Mouse (Mus musculus): Measurements from ENCODE around the gene Morn2.
"Not testable (repeated sequence)": the region's sequence is repeated elsewhere in the genome, so short reads cannot be mapped to it uniquely, and the experiment has no call there.

The Morn2 gene

DNA sequence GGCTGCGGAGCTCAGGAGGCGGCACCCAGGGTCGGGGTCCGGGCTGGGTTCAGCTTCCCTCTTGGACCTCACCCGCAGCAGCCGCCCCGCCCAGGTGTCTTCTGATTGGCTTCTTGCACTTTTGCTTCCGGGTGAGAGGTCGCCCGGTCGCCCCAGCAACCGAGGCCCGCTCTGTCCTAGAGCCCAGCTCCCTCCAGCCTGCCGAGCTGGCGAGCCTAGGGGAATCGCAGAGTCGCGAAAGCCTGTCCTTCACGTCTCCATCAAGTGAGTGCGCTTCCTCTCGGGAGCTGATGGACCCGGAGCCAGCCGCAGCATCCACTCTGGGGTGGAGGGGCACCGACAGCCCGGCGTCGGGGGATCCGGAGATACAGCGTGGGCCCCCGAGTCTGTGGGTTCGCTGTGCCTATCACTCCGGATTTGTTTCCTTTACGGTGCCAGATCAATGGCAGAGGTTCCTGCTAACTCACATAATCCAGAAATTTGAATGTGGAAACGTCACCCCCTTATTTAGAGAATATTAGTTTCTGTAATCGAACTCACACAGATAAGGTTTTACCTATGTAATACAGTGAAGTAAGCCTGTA is at the start of gene Morn2, which contains the start of gene Dhx57:
Gene Morn2 (plus strand): TSS at position 130 of the 584 bp plus-strand sequence.
Gene Dhx57 (minus strand): TSS at position 403 of the 584 bp plus-strand sequence.
- peak; percentile 97 for DNase-seq

DNA sequence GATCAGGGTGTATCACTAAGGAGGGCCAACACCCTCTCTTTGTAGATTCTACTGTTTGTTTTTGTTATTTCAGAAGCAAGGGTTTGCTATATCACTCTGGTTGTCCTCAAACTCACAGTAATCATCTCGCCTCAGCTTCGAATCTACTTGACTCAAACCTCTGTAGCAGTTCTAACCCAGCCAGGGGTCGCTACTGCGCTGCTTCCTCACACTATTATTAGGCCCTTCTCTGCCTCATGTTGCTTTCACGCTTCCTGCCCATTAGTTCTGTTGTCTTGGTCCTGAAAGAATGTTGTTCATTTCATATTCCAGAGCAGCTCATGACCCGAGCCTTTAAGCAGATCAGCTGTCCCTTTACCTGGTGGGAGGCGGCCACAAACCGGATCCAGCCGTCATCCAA is 48.4 kb upstream of the Morn2 start:
- DNase-seq: no peak

DNA sequence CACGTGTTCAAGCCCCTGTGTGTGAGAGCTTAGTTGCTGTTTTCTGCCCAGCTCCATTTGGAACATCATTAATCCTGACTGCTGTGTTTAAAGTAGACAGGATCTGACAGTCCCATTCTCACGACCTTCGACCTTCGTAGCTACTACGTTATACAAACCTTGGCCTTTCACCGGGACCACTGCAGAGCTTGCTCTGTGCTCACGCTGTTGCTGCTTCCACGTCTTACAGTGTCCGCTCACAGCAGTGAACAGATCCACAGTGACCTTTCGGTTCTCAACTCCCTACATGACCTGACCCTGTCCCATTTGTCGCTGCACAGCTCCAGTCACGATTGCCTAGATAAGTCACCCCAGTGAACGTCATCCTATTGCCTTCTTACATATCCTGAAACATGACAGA is 46.9 kb upstream of the Morn2 start:
- no peak for DNase-seq

DNA sequence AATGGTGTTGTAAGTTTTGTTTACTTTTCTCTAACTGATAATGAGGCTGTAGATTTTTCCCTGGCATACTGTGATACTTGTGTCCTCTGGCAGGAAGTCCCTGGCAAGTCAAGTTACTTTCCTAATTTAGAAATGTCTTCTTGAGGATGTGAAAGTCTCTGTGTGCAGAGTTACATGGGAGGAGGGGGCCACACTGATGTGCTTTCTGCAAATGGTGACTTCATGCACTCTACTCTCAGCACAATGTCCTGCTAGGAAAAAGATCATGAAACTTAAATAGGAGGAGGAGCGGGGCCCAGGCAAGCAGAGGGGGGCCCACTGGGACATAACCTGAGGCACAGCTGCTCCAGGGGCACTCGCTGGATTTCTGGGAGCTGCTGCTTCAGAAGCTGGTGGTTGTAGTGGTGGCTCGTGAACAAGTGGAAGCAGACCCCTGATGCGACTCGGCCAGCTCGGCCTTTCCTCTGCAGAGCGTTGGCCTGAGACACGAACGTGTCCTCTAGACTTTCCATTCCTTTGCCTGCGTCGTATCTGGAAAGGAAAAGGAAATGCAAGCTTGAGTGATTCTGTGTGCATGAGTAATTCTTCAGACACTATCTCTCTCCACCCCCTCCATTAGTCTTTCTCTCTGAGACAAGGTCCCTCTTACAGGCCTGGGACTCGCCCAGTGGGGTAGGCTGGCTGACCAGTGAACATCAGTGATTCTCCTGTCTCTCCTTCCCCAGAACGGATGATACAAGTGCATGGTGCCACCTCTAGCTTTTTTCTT is 37.1 kb upstream of the Morn2 start:
- DNase-seq: no peak

DNA sequence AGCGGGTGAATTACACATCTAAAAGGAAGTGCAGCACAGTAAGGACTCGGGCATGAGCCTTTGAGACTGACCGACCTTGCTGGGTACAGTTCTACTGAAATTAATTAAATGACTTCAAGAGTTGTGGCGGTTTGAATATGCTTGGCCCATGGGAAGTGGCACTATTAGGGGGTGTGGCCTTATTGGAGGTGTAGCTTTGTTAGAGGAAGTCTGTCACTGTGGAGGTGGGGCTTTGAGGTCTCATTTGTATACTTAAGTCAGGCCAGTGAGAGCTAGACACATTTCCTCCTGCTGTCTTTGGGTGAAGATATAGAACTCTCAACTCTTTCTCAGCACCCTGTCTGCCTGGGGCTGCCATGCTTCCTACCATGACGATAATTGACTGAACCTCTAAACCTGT is 35.6 kb upstream of the Morn2 start:
- no peak for DNase-seq

DNA sequence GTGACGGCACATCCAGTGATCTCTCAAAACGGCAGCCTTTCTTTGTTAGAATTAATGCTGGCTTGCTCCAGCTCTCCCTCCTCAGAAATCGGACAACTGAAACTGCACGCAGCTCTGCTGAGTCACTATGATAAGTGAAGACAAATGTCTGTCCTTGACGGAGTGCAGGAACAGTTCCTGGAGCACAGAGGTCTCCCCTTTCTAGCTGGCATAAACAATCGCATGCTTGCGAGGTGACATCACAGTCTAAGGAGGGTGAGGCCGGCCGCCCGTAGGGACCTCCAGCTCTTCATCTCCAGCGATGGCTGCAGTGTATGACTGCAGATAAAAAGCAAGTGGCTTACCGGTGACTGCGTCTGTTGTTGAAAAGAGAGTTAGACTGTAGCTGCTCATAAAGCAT is 34.8 kb upstream of the Morn2 start:
- DNase-seq: no peak

DNA sequence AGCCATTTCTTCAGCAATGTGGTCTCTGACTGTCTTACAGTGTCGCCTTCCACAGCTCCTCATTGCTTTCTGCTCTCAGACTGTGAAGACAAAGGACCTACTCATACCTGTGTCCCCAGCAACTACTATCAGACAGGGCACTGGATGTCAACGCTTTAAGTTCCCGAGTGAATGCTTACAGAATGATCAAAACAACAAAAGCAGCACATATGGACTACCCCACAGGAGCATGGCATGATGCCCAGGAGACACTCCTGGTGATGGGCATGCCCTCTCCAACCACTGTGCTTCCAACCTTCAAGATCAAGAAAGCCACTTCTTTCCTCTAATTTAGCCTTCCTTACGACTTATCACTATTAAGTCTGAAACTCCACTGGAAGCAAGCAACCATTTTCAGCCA is 22.9 kb upstream of the Morn2 start:
- DNase-seq: peak; percentile 70

DNA sequence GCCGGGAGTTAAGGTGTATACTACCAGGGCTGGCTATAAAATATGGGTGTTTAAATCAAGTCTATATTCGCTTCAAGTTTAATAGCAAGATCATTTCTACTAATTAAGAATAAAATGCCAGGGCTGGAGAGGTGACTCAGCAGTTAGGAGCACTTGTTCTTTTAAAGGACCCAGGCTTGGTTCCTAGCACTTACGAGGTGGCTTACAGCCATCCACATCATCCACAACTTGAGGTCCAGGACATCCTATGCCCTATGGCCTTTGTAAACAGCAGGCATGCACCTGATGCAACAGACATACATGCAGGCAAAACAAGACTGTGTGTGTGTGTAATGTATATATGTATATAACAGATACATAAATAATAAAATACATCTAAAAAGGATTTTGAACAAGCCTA is 21.9 kb upstream of the Morn2 start:
- DNase-seq: no peak

DNA sequence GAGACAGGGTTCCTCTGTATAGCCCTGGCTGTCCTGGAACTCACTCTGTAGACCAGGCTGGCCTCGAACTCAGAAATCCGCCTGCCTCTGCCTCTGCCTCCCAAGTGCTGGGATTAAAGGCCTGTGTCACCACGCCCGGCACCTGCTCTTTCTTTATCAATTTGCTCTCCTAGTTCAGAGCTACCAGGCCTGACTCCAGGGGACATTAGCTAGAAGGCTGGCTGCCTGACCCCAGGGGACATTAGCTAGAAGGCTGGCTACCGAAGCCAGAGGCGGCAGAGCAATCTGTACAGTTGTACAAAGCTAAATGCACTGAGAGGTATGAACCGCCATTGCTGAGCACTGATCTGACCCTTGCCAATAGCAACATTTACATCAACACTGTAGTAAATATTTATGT is 19.4 kb upstream of the Morn2 start:
- DNase-seq: not testable (repeated sequence)

DNA sequence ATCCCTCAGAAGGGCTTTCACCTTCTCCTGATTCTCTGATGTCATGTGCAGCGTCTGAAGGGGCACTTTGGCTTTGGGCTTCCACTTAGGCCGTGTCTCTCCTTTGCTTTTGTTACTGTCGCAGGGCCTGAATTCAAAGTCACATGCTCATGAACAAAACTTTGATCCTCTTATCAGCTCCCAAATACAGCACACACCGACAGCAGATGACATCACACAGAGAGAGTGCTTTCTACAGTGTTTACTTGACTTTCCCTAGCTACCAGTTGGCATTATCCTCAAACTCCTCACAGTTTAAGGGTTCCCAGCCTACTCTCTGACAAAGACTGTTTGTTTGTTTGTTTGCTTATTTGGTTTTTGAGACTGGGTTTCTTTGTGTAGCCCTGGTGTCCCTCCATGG is 11.7 kb upstream of the Morn2 start:
- DNase-seq: no peak

DNA sequence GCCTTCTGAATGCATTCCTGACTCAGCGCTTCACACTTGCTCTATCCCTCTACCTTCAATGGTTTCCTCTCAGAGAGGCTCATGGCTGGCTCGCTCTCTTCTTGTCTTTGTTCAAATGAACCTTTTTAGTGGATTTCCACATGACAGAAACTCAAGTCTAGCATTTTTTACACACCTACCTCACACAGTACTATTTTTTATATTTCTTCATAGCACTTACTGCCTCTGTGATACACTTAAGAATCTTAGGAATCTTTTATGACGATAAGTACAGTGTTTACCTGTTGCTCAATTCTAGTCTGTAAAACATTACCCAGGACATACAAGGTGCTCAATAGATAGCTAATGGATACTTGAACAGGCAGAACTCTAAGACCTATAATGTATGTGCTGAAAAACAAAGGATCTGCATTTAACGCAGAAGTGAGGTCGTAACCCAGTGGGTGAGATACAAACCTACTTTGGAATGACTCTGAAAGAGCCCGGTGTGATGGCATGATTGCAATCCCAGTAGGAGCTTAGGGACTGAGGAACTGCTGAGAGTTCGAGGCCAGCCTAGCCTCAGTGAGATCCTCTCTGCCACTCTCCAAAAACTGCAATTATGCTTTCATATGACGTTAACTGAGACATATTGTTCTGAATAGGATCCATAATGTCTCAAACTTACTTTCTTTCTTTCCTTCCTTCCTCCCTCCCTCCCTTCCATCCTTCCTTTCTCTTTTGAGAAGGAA is 10.5 kb upstream of the Morn2 start:
- DNase-seq: no peak

DNA sequence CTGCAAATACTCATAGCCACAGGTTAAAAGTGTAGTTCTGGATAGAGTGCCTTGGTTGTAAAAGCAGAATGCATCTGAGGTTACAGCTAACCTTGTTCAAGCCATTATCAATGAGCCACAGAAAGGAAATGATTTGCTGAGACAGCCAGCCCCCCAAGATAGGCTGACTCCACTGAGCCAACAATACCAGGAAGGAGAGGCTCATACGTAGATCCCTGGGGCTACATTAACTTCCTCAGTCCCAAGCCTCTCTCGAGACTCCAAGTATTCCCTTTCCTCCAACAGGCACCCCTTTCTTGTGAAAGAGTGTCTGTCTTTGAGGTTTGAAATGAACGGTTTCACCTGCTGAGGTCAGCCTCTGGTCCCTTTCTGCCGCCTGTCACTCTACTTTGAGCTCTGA is 5.6 kb upstream of the Morn2 start:
- DNase-seq: no peak

DNA sequence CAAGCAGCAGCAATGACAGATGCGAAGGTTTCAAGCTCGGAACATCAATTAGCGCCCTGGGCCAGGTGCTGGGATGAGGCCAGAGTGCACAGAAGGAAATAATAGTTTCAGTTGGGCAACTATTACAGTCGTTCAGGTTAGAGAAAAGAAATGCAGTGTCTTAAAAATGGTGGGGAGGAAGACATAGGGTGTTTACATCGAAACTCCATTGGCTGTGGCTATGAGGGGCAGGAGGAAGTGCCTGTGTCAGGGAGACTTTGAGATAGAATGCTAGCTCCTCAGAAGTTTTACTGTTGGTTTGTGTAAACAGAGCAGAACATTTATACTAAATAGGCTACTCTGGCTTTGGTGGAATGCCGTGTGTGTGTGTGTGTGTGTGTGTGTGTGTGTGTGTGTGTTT is 2.0 kb upstream of the Morn2 start:
- DNase-seq: no peak

DNA sequence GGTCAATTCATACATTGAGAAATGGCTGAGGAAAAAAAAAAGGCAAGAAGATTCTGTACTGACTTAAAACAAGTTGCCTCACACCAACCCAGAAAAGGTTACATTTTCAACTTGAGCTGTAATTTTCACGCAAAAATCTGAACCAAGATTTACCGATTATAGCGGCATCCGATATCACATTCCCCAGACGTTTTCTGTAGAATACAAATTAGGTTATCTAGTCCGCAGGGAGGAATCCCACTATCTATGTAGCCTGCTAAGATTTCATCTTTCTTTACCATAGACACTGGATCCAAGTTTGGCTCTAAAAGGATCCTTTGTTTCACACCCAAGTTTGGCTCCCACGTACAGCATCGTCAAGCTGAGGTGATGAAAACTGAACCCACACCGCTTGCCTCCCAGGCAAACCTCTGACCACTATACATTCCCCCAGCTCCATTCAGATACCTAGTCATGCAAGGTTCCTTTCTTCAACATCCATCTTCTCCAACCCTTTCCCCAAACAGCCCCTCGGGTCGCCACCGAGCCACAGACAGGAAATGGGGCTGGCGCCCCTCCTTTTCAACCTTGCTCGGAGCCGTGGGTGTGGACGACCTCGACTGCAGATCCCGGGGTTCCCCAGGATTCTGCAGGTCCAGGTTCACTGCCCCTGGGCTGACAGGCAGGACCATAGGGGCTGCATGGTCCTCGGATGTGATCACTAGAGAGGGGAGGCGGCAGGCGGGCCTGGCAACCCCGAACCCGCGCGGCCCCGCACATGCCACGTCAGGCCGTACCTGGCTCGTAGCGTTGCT is 526 bp upstream of the Morn2 start:
- DNase-seq: no peak

DNA sequence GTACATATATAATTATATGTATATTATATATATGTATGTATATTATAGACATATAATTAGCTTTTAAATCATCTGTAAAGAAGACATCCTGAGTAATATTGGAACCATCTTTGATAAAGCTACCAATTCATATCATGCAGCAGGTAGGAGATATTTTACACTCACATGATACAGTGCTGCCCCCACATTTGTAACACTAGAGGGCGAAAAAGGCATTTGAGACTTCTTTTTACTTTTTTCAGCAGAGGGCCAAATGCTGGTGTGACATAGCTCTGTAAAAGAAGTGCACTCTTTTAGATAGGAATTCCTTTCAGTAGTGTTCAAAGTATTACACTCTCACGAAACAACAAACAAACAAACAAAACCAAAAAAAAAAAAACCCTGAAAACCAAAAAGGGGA is 1.1 kb downstream of the Morn2 start:
- peak; percentile 23 for DNase-seq

DNA sequence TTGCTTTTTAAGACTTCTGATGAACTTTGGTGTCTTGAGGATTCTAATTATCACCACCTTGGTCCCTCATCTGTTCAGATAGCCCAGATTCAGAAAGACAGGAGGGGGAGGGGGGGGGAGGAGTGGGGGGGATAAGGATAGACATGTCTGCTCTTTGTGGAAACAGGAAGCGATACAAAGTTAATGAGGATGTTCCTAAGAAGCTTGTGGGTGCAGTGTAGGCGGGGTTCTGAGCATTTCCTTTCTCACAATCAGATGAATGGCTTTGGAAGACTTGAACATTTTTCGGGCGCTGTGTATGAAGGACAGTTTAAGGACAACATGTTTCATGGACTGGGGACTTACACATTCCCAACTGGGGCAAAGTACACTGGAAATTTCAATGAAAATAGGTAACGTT is 5.3 kb downstream of the Morn2 start:
- DNase-seq: no peak

DNA sequence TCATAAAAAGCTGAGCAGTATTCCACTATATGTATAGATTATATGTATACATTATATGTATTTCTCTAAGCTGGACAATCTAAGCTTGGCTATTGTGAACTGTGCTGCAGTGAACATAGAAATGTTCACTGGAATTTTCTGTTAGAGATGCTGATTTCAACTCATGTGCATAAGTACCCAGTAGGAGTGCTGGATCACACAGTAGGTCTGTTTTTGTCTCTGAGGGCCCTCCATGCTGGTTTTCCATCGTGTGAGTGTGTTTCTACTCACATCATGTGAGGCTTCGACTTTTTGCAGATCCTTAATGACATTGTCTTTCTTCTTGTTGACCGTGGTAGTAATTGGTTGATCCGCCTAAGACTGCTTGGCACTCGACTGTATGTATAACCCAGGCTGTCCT is 8.8 kb downstream of the Morn2 start:
- DNase-seq: no peak

DNA sequence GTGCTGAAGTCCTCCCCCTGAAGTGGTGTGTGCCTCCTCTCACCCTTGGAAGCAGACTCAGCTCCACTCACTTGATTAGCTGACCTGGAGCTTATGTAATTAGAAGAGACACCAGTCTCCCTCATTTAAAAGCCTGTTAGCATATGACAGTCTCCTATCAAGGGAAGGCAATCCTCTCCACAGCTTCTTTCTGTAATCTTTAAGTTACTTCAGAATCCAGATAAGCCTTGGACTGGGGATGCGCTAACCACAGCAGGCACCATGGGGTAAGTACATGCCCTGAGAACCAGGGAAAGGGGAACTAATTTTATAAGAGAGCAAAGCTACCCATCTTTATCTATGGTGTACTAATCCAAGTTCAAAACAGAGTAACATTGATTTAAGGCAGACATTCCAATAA is 17.2 kb downstream of the Morn2 start, which contains the start of gene Arhgef33:
Gene Arhgef33 (plus strand): TSS at position 157 of the 400 bp plus-strand sequence.
- no peak for DNase-seq

DNA sequence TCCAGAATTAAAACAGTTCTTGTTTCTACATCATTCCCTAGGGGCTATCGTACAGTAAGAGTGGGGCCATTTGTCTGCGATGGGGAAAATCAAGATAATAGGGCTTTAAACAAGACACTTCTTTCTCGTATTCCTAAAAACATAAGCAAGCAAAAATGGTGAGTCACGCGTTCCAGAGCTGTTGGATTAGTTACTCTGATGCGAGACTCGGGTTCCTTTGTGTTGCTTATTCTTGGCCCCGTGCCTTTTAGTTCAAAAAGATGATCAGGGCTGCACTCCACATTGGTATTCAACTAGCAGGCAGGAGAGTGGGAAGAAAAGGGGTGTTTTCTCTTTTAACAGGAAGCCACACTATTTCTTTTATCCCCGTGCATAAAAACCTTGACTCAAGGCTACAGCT is 21.8 kb downstream of the Morn2 start:
- DNase-seq: no peak

DNA sequence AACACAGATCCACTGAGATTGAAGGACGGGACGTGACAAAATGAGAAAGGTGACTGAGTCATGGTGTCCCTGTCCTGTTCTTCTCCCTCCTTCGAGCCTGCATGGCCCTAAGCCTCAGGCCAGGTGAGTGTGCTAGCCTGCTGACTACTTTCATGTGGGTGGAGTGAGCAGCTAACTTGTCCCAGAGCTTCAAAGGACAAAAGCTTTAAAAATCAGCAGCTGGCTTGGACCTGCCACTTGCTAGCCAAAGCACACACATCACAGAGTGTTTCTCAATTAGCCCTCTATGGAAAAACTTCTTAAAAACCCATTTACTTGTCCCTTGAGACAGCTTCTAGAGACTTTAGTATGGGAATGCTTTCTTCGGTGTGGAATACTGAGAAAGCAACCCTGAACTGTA is 22.4 kb downstream of the Morn2 start:
- no peak for DNase-seq

DNA sequence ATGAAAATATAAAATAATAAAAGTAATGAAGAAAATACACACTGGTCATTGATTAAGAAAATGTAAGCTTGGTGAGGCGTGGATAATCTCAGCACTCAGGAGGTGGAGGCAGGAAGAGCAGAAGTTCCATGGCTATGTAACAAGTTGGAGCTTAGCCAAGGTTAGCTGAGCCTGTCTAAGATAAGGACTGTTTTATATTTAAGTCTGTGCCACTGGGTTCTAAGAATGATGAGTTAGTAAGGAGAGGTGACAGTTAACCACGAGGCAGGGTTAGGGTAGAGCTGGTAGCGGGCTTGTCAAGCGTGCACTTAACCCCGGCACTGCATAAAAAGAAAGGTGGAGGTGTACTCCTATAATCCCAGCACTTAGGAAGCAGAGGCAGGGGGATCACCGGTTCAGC is 32.2 kb downstream of the Morn2 start:
- DNase-seq: no peak

DNA sequence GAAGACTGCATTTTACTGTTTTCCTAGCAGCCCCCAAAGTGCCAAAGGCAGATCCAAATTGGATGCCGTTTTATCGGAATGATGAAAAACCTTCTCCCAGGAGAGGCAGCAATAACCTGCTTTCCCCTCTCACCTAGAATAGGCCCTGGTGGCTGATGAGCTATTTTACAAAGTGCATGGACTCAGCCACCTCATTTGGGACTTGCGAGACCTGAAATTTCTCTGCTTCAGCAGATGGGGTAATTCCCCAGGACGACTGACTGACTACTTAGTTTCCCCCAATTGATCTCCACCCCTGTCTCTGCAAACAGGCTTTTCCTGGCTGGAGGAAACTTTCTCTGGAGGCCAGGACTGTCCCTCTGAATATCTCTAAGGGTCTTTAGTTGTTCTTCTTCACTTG is 33.0 kb downstream of the Morn2 start:
- no peak for DNase-seq

DNA sequence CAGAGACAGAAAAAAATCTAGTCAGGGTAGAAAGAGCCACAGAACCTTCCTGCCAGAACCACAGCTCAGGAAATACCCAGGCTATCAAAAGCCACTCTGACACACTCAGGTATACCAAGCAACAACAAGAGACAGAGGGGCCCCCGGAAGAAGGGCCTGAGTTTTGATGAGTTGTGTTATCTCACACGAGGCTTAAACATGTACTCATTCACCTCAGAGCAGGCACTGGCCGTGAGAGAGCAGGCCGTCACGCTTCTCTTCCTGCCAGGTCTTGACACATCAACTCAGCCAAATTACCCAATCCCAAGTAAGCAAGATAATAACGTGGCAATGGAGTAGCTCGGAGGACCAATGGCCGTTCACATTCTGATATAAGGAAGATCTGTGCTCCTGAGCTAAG is 33.7 kb downstream of the Morn2 start:
- DNase-seq: no peak

All from cerebellum, adult 9-11 months (tissue).